Mouse (Mus musculus) embryonic fibroblast, embryonic 13.5 days (primary cell): Measurements from ENCODE around the gene Snta1. TPM values are rescaled to one million over a fixed set of nuclear protein-coding genes. Genes with fewer than 3 reads are reported as not detected.
A peak's percentile ranks its signal among the peaks of the same experiment; 100 is the strongest.
"Not testable (repeated sequence)": the region's sequence is repeated elsewhere in the genome, so short reads cannot be mapped to it uniquely, and the experiment has no call there.

Experiments used
- H3K27ac ChIP-seq: 2 replicates; pipeline ENCODE4 v1.5.1; 2012; ENCODE audit warnings: low read length, control low read depth, inconsistent platforms; ENCODE audit not compliant: insufficient read depth
- H3K4me1 ChIP-seq: 2 replicates; pipeline ENCODE4 v1.6.1; 2011; ENCODE audit warnings: low read length; ENCODE audit not compliant: control insufficient read depth, insufficient read depth
- H3K4me3 ChIP-seq: 2 replicates; pipeline ENCODE4 v1.5.1; 2011; ENCODE audit warnings: mild to moderate bottlenecking, control low read depth, low read length; ENCODE audit not compliant: insufficient read depth
- CTCF ChIP-seq: IDR thresholded peaks from 2 replicates; pipeline ENCODE4 v1.5.1; 2011; ENCODE audit warnings: mild to moderate bottlenecking, control low read depth, low read length, moderate library complexity, borderline replicate concordance; ENCODE audit not compliant: insufficient read depth
- POLR2A ChIP-seq: IDR thresholded peaks from 2 replicates; pipeline ENCODE4 v1.6.1; 2011; ENCODE audit warnings: low read depth, mild to moderate bottlenecking, control low read depth, low read length, moderate library complexity
- polyA plus RNA-seq: library from polyadenylated mRNA; stranded (reverse); fragments of >200 nt; gene quantifications from 2 replicates; pipeline ENCODE4 v1.2.4, GENCODE M21; 2011; ENCODE audit warnings: low read depth; ENCODE audit not compliant: missing spikeins, insufficient read length

Gene Snta1
- polyA plus RNA-seq, 1 experiment, result 18.5 TPM

GRCm38 (mm10) chr2:154374807-154375601 is 32.9 kb downstream of the Snta1 start:
- H3K27ac ChIP-seq, result peak overlapping the region; percentile 82
- no peak overlapping the region for H3K4me3 ChIP-seq
- peaks cover 4% of the 10 kb centered on the region for H3K4me1 ChIP-seq
- TF ChIP-seq CTCF (no peak), POLR2A (no peak)

DNA sequence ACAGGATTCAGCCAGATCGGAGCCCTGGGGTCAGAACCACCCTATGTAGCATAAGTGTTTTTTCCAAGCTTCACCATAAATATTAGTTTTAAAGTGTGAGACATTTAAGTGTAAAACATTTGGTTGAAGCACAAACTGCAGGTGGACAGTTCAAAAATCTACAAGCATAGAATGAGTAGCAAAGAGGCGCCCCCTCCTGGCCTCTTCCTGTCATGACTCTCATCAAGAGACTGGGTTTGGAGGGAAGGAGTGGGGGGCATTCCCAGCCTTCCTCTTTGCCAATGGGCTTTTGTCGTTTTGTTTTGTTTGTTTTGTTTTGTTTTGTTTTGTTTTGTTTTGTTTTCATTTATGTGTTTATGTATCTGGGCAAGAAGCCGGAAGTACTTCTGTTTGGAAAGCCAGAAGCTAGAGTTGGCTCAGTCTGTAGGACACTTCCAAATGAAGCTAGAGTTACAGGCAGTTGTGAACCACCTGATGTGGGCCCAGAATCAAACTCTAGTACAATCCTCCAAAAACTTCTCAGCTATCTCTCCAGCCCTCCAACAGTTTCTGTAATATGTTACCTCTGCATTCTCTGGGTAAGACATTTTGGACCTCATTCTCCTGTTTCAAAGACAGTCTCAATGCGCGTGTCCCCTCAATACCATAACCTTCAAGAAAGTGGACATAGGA is 33.8 kb downstream of the Snta1 start:
- H3K4me1 ChIP-seq, result peaks cover 1% of the 10 kb centered on the region
- no peak for TF ChIP-seq CTCF
- no peak for TF ChIP-seq POLR2A
- H3K27ac ChIP-seq, result peak overlapping the region; percentile 82
- no peak overlapping the region for H3K4me3 ChIP-seq

GRCm38 (mm10) chr2:154372842-154373500 is 34.9 kb downstream of the Snta1 start, which contains the start of gene Cdk5rap1:
Cdk5rap1 (minus strand) TSS chr2:154373010.
- no peak for TF ChIP-seq CTCF
- no peak for TF ChIP-seq POLR2A
- Histone ChIP-seq H3K4me3 (peak within 1 kb of the TSS; percentile 95), H3K27ac (peak within 1 kb of the TSS; percentile 59), H3K4me1 (no peaks in the 10 kb centered on the region; the same call in 1 of the 2 replicates)

- Histone ChIP-seq H3K27ac (peak overlapping the region; percentile 59), H3K4me3 (peak overlapping the region; percentile 95), H3K4me1 (no peaks in the 10 kb centered on the region; the same call in 1 of the 2 replicates)
- peak; percentile 95 for TF ChIP-seq POLR2A
- no peak for TF ChIP-seq CTCF
Observed at GRCm38 (mm10) chr2:154372151-154372829, 35.6 kb downstream of the Snta1 start.

- TF ChIP-seq CTCF, result no peak
- no peak for TF ChIP-seq POLR2A
- Histone ChIP-seq H3K27ac (no peak overlapping the region), H3K4me3 (no peak overlapping the region), H3K4me1 (no peaks in the 10 kb centered on the region)
Observed at GRCm38 (mm10) chr2:154367510-154367909, 40.4 kb downstream of the Snta1 start.

GRCm38 (mm10) chr2:154354000-154354425 is 53.9 kb downstream of the Snta1 start:
- H3K27ac ChIP-seq, result not testable (repeated sequence)
- H3K4me3 ChIP-seq, result peak overlapping the region; percentile 26; the same call in 1 of the 2 replicates

GRCm38 (mm10) chr2:154348152-154348551 is 59.7 kb downstream of the Snta1 start:
- Histone ChIP-seq H3K4me1 (no peaks in the 10 kb centered on the region), H3K4me3 (no peak overlapping the region), H3K27ac (no peak overlapping the region)
- no peak for TF ChIP-seq CTCF
- TF ChIP-seq POLR2A, result no peak

More at GRCm38 (mm10) chr2:154354000-154354425, 53.9 kb downstream of the Snta1 start:
- not testable (repeated sequence) for H3K4me1 ChIP-seq

GRCm38 (mm10) chr2:154339356-154339755 is 68.5 kb downstream of the Snta1 start:
- TF ChIP-seq POLR2A (no peak), CTCF (no peak)
- no peak overlapping the region for H3K4me3 ChIP-seq
- no peaks in the 10 kb centered on the region for H3K4me1 ChIP-seq
- H3K27ac ChIP-seq, result no peak overlapping the region

DNA sequence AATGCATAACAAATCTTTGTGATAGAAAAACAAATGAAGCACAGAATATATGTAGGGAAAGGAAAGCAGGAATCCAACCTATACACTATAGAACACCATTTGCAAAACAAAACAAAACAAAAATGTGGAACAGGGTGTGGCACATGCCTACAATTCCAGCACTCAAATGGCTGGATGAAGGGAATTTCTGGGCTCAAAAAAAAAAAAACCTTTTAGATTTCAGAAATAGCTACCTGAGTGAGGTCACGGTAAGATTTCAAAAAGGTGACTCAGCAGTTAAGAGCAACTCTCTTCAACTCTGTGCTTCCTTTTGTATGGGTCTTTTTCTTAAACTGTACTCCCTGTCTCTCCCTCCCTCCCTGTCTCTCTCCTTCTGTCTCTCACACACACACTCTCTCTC is 69.7 kb downstream of the Snta1 start:
- Histone ChIP-seq H3K4me1 (no peaks in the 10 kb centered on the region), H3K4me3 (no peak overlapping the region), H3K27ac (no peak overlapping the region)
- TF ChIP-seq POLR2A, result no peak
- no peak for TF ChIP-seq CTCF

GRCm38 (mm10) chr2:154335572-154335971 is 72.3 kb downstream of the Snta1 start:
- Histone ChIP-seq H3K27ac (no peak overlapping the region), H3K4me1 (no peaks in the 10 kb centered on the region), H3K4me3 (no peak overlapping the region)
- no peak for TF ChIP-seq CTCF
